Mouse (Mus musculus) E14TG2a.4 (cell line): ENCODE results near the gene Fam19a2.

Source experiments
- CTCF ChIP-seq: conservative IDR thresholded peaks from 2 replicates; pipeline ENCODE4 v1.5.1; 2014; ENCODE audit warnings: low read length
- NANOG ChIP-seq: IDR thresholded peaks from 2 replicates; pipeline ENCODE4 v1.6.1; 2014; ENCODE audit warnings: borderline replicate concordance, low read length, mixed read lengths
- POU5F1 ChIP-seq: IDR thresholded peaks from 2 replicates; pipeline ENCODE4 v1.6.1; 2014; ENCODE audit warnings: low read length, borderline replicate concordance

GRCm38 (mm10) chr10:123702595-123702994 lies 438.8 kb downstream of the Fam19a2 start:
- TF ChIP-seq CTCF = no peak
- TF ChIP-seq NANOG = no peak
- no peak for TF ChIP-seq POU5F1
